Comparison of ENCODE assay signal across 21 mouse cellular contexts in genomic region chr14:62735646-62736045, GRCm38 (mm10). TPM values are rescaled to one million over a fixed set of nuclear protein-coding genes. Genes with fewer than 3 reads are reported as not detected.
DNase-seq lines count a peak whose midpoint lies in the region; ATAC-seq and TF ChIP-seq lines count a peak whose summit lies in the region.
"Had no signal": no experiment of that assay in that cellular context is flagged by ENCODE, and none has a peak within 500 bp of the region (broad histone marks: within the 10 kb centered on the region; RNA-seq: fewer than 3 reads in every experiment).

No protein-coding gene starts in this region.

- in situ Hi-C loops in CH12.LX (cut with MboI; ENCODE audit: low pct_ligation_motif_present, low pct_unique_long_range_greater_than_20kb, low sequenced_read_pairs): no loop called here

- no peak for TF ChIP-seq POLR2A in CH12.LX (IDR thresholded peaks at IDR 0.05; ENCODE audit: low read depth, low read length)

- H3K4me1 ChIP-seq in CH12.LX (ENCODE audit: control insufficient read depth in 1 of 2, insufficient read depth in 2 of 2): peaks cover 0 to 20% of the 10 kb centered on the region in 2 experiments; a peak in 2 of 4 replicates
- H3K4me1 ChIP-seq: hindbrain, embryonic 12.5 days; hindbrain, embryonic 15.5 days had no signal

- H3K27me3 ChIP-seq in CH12.LX (replicated peaks): no peaks in the 10 kb centered on the region
- H3K27me3 ChIP-seq in splenic B cell, adult 2 months (ENCODE audit: control insufficient read depth, insufficient read depth, low read length, poor library complexity, severe bottlenecking): no peaks in the 10 kb centered on the region
- H3K27me3 ChIP-seq: hindbrain, embryonic 12.5 days; hindbrain, embryonic 15.5 days had no signal

- no peak for TF ChIP-seq CTCF in CH12.LX (conservative IDR thresholded peaks at IDR 0.05 in 1 of 2, IDR thresholded peaks at IDR 0.05 in 1 of 2; ENCODE audit: low read depth in 2 of 2, low read length in 2 of 2)

- H3K9me3 ChIP-seq in CH12.LX (replicated peaks; ENCODE audit: low read length): no peaks in the 10 kb centered on the region
- H3K9me3 ChIP-seq: hindbrain, embryonic 12.5 days; hindbrain, embryonic 15.5 days had no signal

- H3K79me2 ChIP-seq in CH12.LX (replicated peaks; ENCODE audit: control insufficient read depth, extremely low read depth, insufficient read depth, poor library complexity, severe bottlenecking): peaks cover 9% of the 10 kb centered on the region

- no peak overlapping the region for H3K4me3 ChIP-seq in CH12.LX (replicated peaks in 1 of 3; ENCODE audit: low read depth in 2 of 3, low read length in 2 of 3, poor library complexity in 1 of 3)
- H3K4me3 ChIP-seq: gastrocnemius, adult 2 months; hindbrain, embryonic 12.5 days; hindbrain, embryonic 15.5 days had no signal

- H3K36me3 ChIP-seq in CH12.LX (replicated peaks in 1 of 2; ENCODE audit: control insufficient read depth in 1 of 2, insufficient read depth in 1 of 2, low read length in 1 of 2): peaks cover 16 to 64% of the 10 kb centered on the region in 2 experiments
- peaks cover 4% of the 10 kb centered on the region; the same call in 1 of the 2 replicates for H3K36me3 ChIP-seq in splenic B cell, adult 2 months (ENCODE audit: control insufficient read depth, insufficient read depth, low read length, poor library complexity, severe bottlenecking)

- no peak overlapping the region for H3K9ac ChIP-seq in CH12.LX (ENCODE audit: insufficient read depth, low read depth)
- H3K9ac ChIP-seq: forebrain, postnatal 0 days; hindbrain, embryonic 12.5 days; hindbrain, embryonic 15.5 days had no signal

- no peak for TF ChIP-seq RAD21 in CH12.LX (IDR thresholded peaks at IDR 0.05; ENCODE audit: low read depth, low read length)

- DNase-seq in spleen, postnatal 36 days (ENCODE audit: low spot score in 2 of 2): peak; percentile 8 to 9
- DNase-seq in spleen, postnatal 4 days (ENCODE audit: low spot score in 2 of 2): no peak
- DNase-seq in CH12.LX (ENCODE audit: extremely low read depth) (peak; percentile 62), R1 (ENCODE audit: low read depth, low spot score) (peak; percentile 30)
- DNase-seq in splenic B cell, adult 2 months (ENCODE audit: low read depth, low spot score): peak; percentile 69
- no peak for DNase-seq in kidney, adult 18-20 months
- DNase-seq: adrenal gland, postnatal 10 days; adrenal gland, postnatal 36 days; cerebellum, adult 18-20 months; cerebellum, adult 9-10 months; cerebellum, postnatal 14 days; forebrain, postnatal 0 days; gastrocnemius, adult 2 months; gastrocnemius, postnatal 14 days; heart, adult 11 months had no signal

- dilution Hi-C loops in CH12.LX (cut with MboI; ENCODE audit: extremely low pct_ligation_motif_present, extremely low pct_unique_long_range_greater_than_20kb, low sequenced_read_pairs): no loop called here

- ATAC-seq in megakaryocyte progenitor cell, adult 5-6 weeks (replicated peaks; ENCODE audit: poor library complexity): no peak
- ATAC-seq in erythroblast, adult 5-6 weeks (replicated peaks; ENCODE audit: low FRiP score, poor library complexity, severe bottlenecking): no peak
- ATAC-seq: forebrain, embryonic 14.5 days; forebrain, postnatal 0 days had no signal

- no peak overlapping the region for H3K27ac ChIP-seq in CH12.LX (ENCODE audit: insufficient read depth, low read depth)
- H3K27ac ChIP-seq: gastrocnemius, adult 2 months; hindbrain, embryonic 12.5 days; hindbrain, embryonic 15.5 days had no signal

- TF ChIP-seq EP300 in CH12.LX (IDR thresholded peaks at IDR 0.05; ENCODE audit: low read length): no peak

- no peak overlapping the region for H3K4me2 ChIP-seq in CH12.LX (ENCODE audit: insufficient read depth, low read depth, poor library complexity, severe bottlenecking)
- H3K4me2 ChIP-seq: heart, embryonic 11.5 days; hindbrain, embryonic 12.5 days; hindbrain, embryonic 15.5 days had no signal

TF ChIP-seq in CH12.LX, 34 proteins besides CTCF, POLR2A, EP300 and RAD21:
- TF ChIP-seq SMC3 (IDR thresholded peaks at IDR 0.05; ENCODE audit: low read depth, low read length): no peak
- TF ChIP-seq ELF1 (IDR thresholded peaks at IDR 0.05; ENCODE audit: low read depth, low read length): no peak
- TF ChIP-seq MYC (IDR thresholded peaks at IDR 0.05; ENCODE audit: low read depth, low read length): no peak; the same call in 1 of the 2 replicates
- no peak for TF ChIP-seq CHD2 (IDR thresholded peaks at IDR 0.05; ENCODE audit: low read length)
- no peak for TF ChIP-seq TBP (conservative IDR thresholded peaks at IDR 0.05; ENCODE audit: low read depth, low read length)
- no peak for TF ChIP-seq TCF12 (IDR thresholded peaks at IDR 0.05; ENCODE audit: low read depth, low read length)
- TF ChIP-seq MAZ (IDR thresholded peaks at IDR 0.05; ENCODE audit: low read depth, low read length): no peak
- no peak for TF ChIP-seq MXI1 (IDR thresholded peaks at IDR 0.05; ENCODE audit: low read depth, low read length)
- no peak for TF ChIP-seq BHLHE40 (IDR thresholded peaks at IDR 0.05; ENCODE audit: low read depth, low read length)
- no peak for TF ChIP-seq RCOR1 (conservative IDR thresholded peaks at IDR 0.05; ENCODE audit: low read depth, low read length)
- TF ChIP-seq KAT2A (IDR thresholded peaks at IDR 0.05; ENCODE audit: insufficient replicate concordance, low read length): no peak
- no peak for TF ChIP-seq ZNF384 (IDR thresholded peaks at IDR 0.05; ENCODE audit: low read depth, low read length)
- no peak for TF ChIP-seq USF1 (IDR thresholded peaks at IDR 0.05; ENCODE audit: low read depth, low read length)
- TF ChIP-seq GABPA (IDR thresholded peaks at IDR 0.05; ENCODE audit: insufficient replicate concordance, low read depth, low read length): no peak

RNA-seq across cellular contexts. Expression of gene Ints6, which starts 25.3 kb away (rescaled TPM):
- total RNA-seq in CH12.LX (2012; rRNA removed) (21.5 and 31.3 TPM in 2 replicates), CH12.LX (2014; rRNA removed) (53.4 and 55.7 TPM in 2 replicates)
- polyA plus RNA-seq in CH12.LX (2012; ENCODE audit: insufficient read length, low read depth): 41.1 and 44.0 TPM in 2 replicates
- total RNA-seq in megakaryocyte progenitor cell, adult 5-6 weeks (2015): 55.1 and 62.4 TPM in 2 replicates
- total RNA-seq in megakaryocyte progenitor cell, adult 5-6 weeks (2017): 77.3 and 85.7 TPM in 2 replicates
- 11.5 and 22.2 TPM in 2 replicates for total RNA-seq in erythroblast, adult 5-6 weeks (2015; ENCODE audit: low replicate concordance)
- total RNA-seq in erythroblast, adult 5-6 weeks (2017; ENCODE audit: low replicate concordance): 35.7 and 45.7 TPM in 2 replicates

Comparison
In these comparisons a context has a peak if more than half of its experiments do, and no peak if none do; other contexts are left out.
1. DNase-seq: peak in spleen, postnatal 36 days (2 of 2), CH12.LX (single experiment), R1 (single experiment) and splenic B cell, adult 2 months (single experiment); none in spleen, postnatal 4 days (0 of 2) and kidney, adult 18-20 months (single experiment).